Mouse (Mus musculus) intestine, embryonic 14.5 days (tissue): ENCODE results near the gene Churc1. TPM values are rescaled to one million over a fixed set of nuclear protein-coding genes. Genes with fewer than 3 reads are reported as not detected.
A peak's percentile ranks its signal among the peaks of the same experiment; 100 is the strongest.

Experiments
- ATAC-seq: fragments of 200-750 bp; cut with Nextera tagmentation; replicated peaks from 2 replicates; pipeline ENCODE4 v1.8.0; 2017; ENCODE audit warnings: low read depth, moderate number of reproducible peaks, moderate TSS enrichment, moderate library complexity; ENCODE audit not compliant: low FRiP score, low TSS enrichment
- DNase-seq: peaks from one replicate; pipeline ENCODE4 v3.0.0-alpha.2; 2018; ENCODE audit warnings: low spot score
- H3K27ac ChIP-seq: fragments of 300-500 bp; sonication (generic); 2 replicates; pipeline ENCODE4 v1.5.1; 2014; ENCODE audit warnings: low read depth, mild to moderate bottlenecking, control low read depth
- H3K27me3 ChIP-seq: fragments of 300-500 bp; sonication (generic); replicated peaks from 2 replicates; pipeline ENCODE4 v1.6.1; 2014; ENCODE audit warnings: low read length, control low read depth; ENCODE audit not compliant: control insufficient read depth, insufficient read depth
- H3K36me3 ChIP-seq: fragments of 300-500 bp; sonication (generic); 2 replicates; pipeline ENCODE4 v1.6.1; 2014; ENCODE audit warnings: low read length, control low read depth; ENCODE audit not compliant: control insufficient read depth, insufficient read depth
- H3K4me1 ChIP-seq: fragments of 300-500 bp; sonication (generic); replicated peaks from 2 replicates; pipeline ENCODE4 v1.6.1; 2014; ENCODE audit warnings: low read length, control low read depth, mixed read lengths; ENCODE audit not compliant: control insufficient read depth, insufficient read depth
- H3K4me2 ChIP-seq: fragments of 300-500 bp; sonication (generic); 2 replicates; pipeline ENCODE4 v1.6.1; 2014; ENCODE audit warnings: low read length
- H3K4me3 ChIP-seq: fragments of 300-500 bp; sonication (generic); 2 replicates; pipeline ENCODE4 v1.5.1; 2014; ENCODE audit warnings: low read depth, low read length, control low read depth, mixed read lengths
- H3K9ac ChIP-seq: fragments of 300-500 bp; sonication (generic); 2 replicates; pipeline ENCODE4 v1.6.1; 2014; ENCODE audit warnings: mild to moderate bottlenecking, low read length
- H3K9me3 ChIP-seq: fragments of 300-500 bp; sonication (generic); 2 replicates; pipeline ENCODE4 v1.6.1; 2016; ENCODE audit warnings: low read length, control low read depth; ENCODE audit not compliant: control insufficient read depth
- WGBS: fragments of 180-500 bp; shearing (Covaris S2); extraction: QIAGEN DNeasy Blood & Tissue Kit; methylation state at CpG from one replicate; pipeline ENCODE4 v1.1.7; 2014; 5-methylcytosine and 5-hydroxymethylcytosine counted together
- polyA plus RNA-seq: library from polyadenylated mRNA; unstranded; fragments of >200 nt; fragmentation: Nextera tagmentation; extraction: Ambion mirVana; gene quantifications from 2 replicates; pipeline ENCODE4 v1.2.1, GENCODE M21; 2014

The Churc1 gene
- 143 and 146 TPM in 2 replicates for polyA plus RNA-seq

DNA sequence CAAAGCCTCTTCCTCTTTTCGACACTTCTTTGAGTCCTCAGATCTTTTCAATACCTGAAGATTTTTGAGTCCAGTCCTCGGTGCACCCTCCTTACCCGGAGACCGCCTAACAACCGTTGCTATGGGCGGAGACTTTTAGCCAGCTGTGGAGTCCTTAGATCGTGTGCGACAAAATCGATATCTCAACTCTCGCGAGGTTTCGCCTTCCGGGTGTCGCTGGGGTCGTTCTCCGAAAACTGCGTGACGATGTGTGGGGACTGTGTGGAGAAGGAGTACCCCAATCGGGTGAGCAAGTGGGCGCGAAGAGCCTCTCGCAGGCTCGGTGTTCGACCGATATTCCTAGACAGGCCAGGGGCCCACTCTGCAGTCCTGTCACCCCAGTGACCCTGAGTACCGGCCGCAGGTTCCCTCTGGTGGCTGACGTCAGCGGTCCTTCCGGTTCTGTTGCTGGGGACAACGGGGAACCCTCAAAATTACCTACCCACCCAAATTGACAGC is at the start of gene Churc1, which contains the start of gene Fntb:
Gene Churc1 (plus strand): TSS at position 185 of the 498 bp plus-strand sequence.
Gene Fntb (plus strand): TSS at position 236 of the 498 bp plus-strand sequence.
- Histone ChIP-seq H3K4me2 (peak within 1 kb of the TSS; percentile 73), H3K9me3 (no peaks in the 10 kb centered on the region), H3K36me3 (no peaks in the 10 kb centered on the region), H3K4me3 (peak within 1 kb of the TSS; percentile 73), H3K4me1 (no peaks in the 10 kb centered on the region), H3K27ac (peak within 1 kb of the TSS; percentile 70; the same call in 1 of the 2 replicates), H3K9ac (peak within 1 kb of the TSS; percentile 82), H3K27me3 (no peaks in the 10 kb centered on the region)
- ATAC-seq (peak; percentile 97), DNase-seq (peak; percentile 96)
- WGBS, result 0% methylated on average over 31 of the region's 31 CpGs

DNA sequence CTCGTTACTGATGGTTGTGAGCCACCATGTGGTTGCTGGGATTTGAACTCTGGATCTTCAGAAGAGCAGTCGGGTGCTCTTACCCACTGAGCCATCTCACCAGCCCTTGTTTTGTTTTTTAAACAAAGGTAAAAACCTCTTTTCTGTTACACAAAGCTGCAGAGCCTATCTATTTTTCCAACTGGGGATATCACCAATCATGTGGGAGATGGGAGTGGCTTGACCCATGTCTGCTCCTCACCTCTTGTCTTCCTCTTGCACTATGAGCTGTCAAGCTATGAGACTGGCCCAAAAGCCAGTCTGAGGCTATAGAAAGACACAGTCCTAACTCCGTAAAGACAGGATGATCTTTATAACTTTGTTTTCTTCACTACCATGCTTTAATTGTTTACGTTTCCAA is 47.0 kb upstream of the Churc1 start:
- ATAC-seq, result no peak
- Histone ChIP-seq H3K9me3 (no peaks in the 10 kb centered on the region), H3K36me3 (no peaks in the 10 kb centered on the region), H3K4me3 (no peak overlapping the region), H3K4me1 (no peaks in the 10 kb centered on the region), H3K27me3 (no peaks in the 10 kb centered on the region), H3K27ac (no peak overlapping the region), H3K9ac (no peak overlapping the region), H3K4me2 (no peak overlapping the region)
- 86% methylated on average over 4 of the region's 4 CpGs for WGBS
- no peak for DNase-seq

DNA sequence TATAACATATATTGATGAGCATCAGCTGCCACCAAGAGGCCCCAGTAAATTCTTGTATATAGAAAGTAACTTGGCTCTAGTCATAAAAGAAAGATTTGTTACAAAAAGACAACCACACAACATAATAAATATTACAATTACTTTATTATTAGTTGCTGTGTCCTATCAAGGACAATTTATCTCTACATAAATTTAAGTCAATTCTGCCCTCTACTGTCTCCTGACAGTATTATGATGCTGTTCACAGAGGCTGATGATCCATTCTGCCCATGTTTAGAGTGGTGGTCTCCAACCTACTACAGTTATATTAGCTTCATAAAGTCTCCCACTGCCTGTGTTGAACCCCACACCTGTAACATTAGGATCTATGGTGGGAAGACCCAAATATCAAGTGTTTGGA is 44.8 kb upstream of the Churc1 start:
- Histone ChIP-seq H3K36me3 (no peaks in the 10 kb centered on the region), H3K9ac (no peak overlapping the region), H3K27ac (no peak overlapping the region), H3K4me3 (no peak overlapping the region), H3K9me3 (no peaks in the 10 kb centered on the region), H3K4me2 (no peak overlapping the region), H3K4me1 (no peaks in the 10 kb centered on the region), H3K27me3 (no peaks in the 10 kb centered on the region)
- no peak for DNase-seq
- no peak for ATAC-seq

DNA sequence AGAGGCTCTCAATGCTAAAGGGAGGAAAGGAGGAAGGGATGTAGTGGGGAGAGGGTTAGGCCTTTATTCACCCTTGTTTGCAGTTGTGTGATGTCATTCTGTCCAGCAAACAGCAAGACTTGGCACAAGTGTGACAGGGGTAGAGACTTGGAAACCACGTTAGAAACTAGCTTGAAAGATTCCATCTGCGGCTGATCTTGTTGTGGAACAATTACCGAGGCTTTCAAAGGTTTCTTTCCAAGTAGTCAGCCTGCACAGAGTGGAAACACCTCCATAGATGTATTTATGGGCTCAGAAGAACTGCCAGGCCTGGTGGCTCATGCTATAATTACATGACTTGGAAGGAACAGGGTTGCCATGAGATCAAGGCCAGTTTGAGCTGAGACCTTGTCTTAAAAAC is 43.3 kb upstream of the Churc1 start:
- Histone ChIP-seq H3K9me3 (no peaks in the 10 kb centered on the region), H3K4me1 (no peaks in the 10 kb centered on the region), H3K4me3 (no peak overlapping the region), H3K27me3 (no peaks in the 10 kb centered on the region), H3K9ac (no peak overlapping the region), H3K36me3 (no peaks in the 10 kb centered on the region), H3K4me2 (no peak overlapping the region), H3K27ac (no peak overlapping the region)
- DNase-seq (no peak), ATAC-seq (no peak)
- WGBS, result 76% methylated on average over 3 of the region's 3 CpGs

DNA sequence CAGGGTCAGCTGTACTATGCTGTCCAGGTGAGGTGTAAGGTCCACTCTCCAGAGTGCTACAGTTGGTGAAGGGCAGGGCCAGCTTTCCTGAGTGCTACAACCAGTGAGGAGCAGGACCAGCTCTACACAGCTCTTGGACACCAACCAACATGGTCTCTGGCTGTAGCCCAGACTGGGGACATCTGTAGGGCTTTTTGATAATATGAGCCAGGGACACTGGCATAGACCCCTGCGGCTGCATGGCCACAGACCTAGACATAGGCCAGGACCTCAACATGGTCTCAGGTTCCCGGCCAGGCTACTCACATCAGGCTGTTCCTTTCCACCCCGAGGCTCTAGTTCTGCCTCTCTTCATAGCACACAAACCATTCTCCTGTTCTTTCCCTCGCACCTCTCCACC is 37.4 kb upstream of the Churc1 start:
- H3K27ac ChIP-seq, result no peak overlapping the region
- no peak for DNase-seq
- no peaks in the 10 kb centered on the region for H3K9me3 ChIP-seq
- H3K4me1 ChIP-seq, result no peaks in the 10 kb centered on the region
- no peak for ATAC-seq
- no peaks in the 10 kb centered on the region for H3K36me3 ChIP-seq
- no peak overlapping the region for H3K4me2 ChIP-seq
- H3K27me3 ChIP-seq, result no peaks in the 10 kb centered on the region
- no peak overlapping the region for H3K4me3 ChIP-seq
- H3K9ac ChIP-seq, result no peak overlapping the region
- 86% methylated on average over 4 of the region's 4 CpGs for WGBS

DNA sequence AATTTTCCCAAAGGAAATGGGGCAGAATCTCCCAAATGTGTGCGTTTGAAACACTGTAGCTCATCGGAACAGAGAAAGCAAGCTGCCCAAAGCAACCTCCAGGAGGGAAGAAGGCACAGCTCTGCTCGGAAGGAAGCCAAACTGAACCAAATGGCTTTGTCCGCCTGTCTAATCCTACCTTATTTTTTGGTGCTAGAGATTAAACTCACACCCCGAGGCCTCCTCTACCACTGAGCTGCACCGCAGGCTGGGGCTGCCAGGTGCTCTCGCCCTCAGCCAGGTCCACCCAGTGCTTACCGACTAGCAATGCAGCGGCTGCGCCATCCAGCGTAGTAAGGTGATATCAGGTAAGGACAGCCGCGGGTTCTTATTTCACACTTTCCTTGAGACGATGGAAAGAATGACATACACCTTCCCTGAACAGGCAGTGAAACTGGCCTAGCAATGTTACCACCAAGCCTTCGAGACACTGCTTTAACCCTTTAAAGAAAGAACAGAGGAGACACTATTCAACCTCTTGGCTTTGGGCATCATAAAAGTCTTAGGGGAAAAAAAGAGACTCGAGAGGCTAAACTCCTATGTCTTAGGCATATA is 14.4 kb upstream of the Churc1 start:
- H3K27ac ChIP-seq, result no peak overlapping the region
- H3K4me1 ChIP-seq, result no peaks in the 10 kb centered on the region
- no peaks in the 10 kb centered on the region for H3K27me3 ChIP-seq
- H3K36me3 ChIP-seq, result no peaks in the 10 kb centered on the region
- ATAC-seq, result no peak
- H3K9ac ChIP-seq, result no peak overlapping the region
- no peaks in the 10 kb centered on the region for H3K9me3 ChIP-seq
- no peak overlapping the region for H3K4me3 ChIP-seq
- H3K4me2 ChIP-seq, result no peak overlapping the region
- DNase-seq, result no peak
- 77% methylated on average over 16 of the region's 16 CpGs for WGBS

DNA sequence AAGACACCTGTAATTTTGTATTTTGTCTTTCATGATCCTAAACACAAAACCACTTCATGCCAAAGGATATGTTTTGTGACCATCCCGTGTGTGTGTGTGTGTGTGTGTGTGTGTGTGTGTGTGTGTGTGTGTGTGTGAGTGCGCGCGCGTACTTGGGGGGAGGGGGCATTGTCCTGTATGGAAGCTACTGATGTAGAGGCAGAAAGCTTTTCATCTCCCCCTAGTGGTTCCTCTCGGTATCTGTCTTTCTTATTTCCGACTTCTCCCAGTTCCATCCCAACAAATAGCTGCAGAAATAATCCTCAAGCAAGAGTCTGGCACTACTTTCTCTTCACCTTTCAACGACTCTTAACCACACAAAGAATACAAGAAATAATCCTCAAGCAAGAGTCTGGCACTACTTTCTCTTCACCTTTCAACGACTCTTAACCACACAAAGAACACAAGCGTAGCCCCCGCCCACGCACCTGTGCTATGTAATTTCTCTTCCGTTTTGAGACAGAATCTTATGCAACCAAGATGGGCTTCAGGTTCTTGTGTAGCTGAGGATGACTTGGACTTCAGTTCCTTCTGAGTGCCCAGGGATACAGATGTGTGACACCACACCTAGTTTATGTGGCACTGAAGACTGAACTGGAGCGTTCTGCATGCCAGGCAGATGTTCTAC is 12.6 kb upstream of the Churc1 start:
- no peaks in the 10 kb centered on the region for H3K9me3 ChIP-seq
- H3K27ac ChIP-seq, result no peak overlapping the region
- H3K4me3 ChIP-seq, result no peak overlapping the region
- WGBS, result 43% methylated on average over 14 of the region's 14 CpGs
- no peaks in the 10 kb centered on the region for H3K36me3 ChIP-seq
- no peaks in the 10 kb centered on the region for H3K27me3 ChIP-seq
- ATAC-seq (no peak), DNase-seq (no peak)
- H3K4me1 ChIP-seq, result no peaks in the 10 kb centered on the region
- no peak overlapping the region for H3K9ac ChIP-seq
- H3K4me2 ChIP-seq, result no peak overlapping the region

DNA sequence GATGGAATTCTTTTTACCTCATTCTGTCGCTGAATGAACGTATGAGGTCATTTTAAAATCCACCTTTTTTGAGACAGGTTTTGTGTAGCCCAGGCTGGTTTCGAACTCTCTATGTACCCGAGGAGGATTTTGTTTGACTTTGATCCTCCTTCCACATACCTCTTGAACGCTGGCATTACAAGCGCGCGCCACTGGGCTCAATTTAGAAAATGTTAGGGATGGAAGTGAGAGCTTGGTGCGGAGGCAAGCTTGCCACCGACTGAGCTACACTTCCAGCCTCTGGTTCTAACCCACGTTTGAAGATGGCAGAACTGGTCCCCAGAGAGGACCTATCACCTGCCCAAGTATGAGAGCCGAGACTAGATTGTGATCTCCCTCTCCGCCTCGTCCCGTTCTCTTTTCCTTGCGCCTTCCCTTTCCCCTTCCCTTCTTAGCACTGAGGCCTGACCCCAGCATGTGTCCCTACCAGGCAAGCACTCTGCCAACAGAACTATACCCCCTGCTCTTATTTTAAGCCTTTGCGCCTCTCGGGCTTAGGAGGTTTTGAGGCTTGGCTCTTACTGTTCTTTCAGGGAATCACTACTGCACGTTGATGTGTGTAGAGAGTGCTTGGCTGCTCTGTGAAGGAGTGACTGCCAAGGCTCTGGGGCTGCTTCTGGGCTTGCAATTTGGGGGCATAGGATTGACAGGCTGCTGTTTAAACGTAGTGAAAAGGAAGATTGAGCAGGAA is 728 bp downstream of the Churc1 start:
- DNase-seq (no peak), ATAC-seq (peak; percentile 26; the same call in 1 of the 2 replicates)
- WGBS, result 34% methylated on average over 20 of the region's 20 CpGs

More for the DNA sequence above, 728 bp downstream of the Churc1 start:
- H3K27ac ChIP-seq, result peak overlapping the region; percentile 70; the same call in 1 of the 2 replicates
- no peaks in the 10 kb centered on the region for H3K36me3 ChIP-seq
- H3K9me3 ChIP-seq, result no peaks in the 10 kb centered on the region
- peak overlapping the region; percentile 73 for H3K4me2 ChIP-seq
- no peaks in the 10 kb centered on the region for H3K4me1 ChIP-seq
- peak overlapping the region; percentile 73 for H3K4me3 ChIP-seq
- peak overlapping the region; percentile 82 for H3K9ac ChIP-seq
- H3K27me3 ChIP-seq, result no peaks in the 10 kb centered on the region
